Mouse (Mus musculus): ENCODE results near the gene Rnf157.

DNA sequence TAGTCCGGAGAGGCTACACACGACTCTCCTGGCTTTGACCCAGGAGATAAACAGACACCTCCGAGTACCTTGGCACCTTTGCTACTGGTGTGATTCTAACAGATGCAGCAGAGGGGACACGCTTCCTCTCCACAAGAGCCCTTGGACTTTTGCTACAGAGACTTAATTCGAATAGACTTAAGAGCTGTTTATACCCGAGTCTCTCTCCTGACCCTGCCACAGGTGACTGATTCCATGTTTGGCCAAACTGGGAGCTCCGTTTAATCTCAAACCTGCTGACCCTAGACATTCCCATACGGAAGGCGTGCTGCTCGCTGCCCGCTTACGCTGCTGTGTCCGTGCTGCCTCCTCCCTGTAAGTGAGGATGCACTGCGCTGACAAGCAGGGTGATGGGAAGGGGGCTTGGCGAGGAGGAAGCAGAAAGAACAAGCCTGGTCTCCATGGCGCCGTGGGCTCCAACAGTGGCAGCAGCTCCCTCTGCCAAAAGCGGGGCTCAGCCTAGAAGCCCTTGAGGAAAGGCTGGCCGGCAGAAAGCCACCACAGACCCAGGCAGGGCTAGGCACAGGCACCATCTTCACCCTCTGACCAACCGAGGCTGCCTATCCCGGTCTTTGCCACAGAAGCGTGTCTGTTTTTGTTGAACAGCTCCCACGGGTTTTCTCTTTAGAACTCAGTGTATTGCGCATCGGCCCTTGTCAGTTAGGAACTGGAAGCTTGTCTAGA, 70.6 kb downstream of the Rnf157 start:
- TF ChIP-seq CTCF (IDR thresholded peaks at IDR 0.05; ENCODE audit: extremely low read depth, insufficient read length, insufficient replicate concordance, low read depth, low read length) (no peak), POLR2A (IDR thresholded peaks at IDR 0.05; ENCODE audit: low read depth, low read length) (no peak)
